Mouse (Mus musculus) forebrain, postnatal 0 days (tissue): ENCODE measurements around the gene Axin1. TPM values are rescaled to one million over a fixed set of nuclear protein-coding genes. Genes with fewer than 3 reads are reported as not detected.

Experiments used
- ATAC-seq: fragments of 200-750 bp; cut with Nextera tagmentation; 2 replicates; pipeline ENCODE4 v1.8.0; 2017; ENCODE audit warnings: mild to moderate bottlenecking, moderate library complexity
- DNase-seq: peaks from one replicate; pipeline ENCODE4 v3.0.0-alpha.2; 2015
- H3K27ac ChIP-seq: fragments of 300-500 bp; sonication (generic); 2 replicates; pipeline ENCODE4 v1.5.1; 2014; ENCODE audit warnings: low read depth, mild to moderate bottlenecking, antibody characterized with exemption, low read length, moderate library complexity, mixed read lengths
- H3K27me3 ChIP-seq: fragments of 300-500 bp; sonication (generic); 2 replicates; pipeline ENCODE4 v1.6.1; 2014; ENCODE audit warnings: mild to moderate bottlenecking, low read length, mixed read lengths; ENCODE audit not compliant: insufficient read depth
- H3K36me3 ChIP-seq: fragments of 300-500 bp; sonication (generic); 2 replicates; pipeline ENCODE4 v1.6.1; 2014; ENCODE audit warnings: mild to moderate bottlenecking, moderate library complexity; ENCODE audit not compliant: insufficient read depth
- H3K4me1 ChIP-seq: fragments of 300-500 bp; sonication (generic); 2 replicates; pipeline ENCODE4 v1.6.1; 2014; ENCODE audit warnings: antibody characterized with exemption; ENCODE audit not compliant: insufficient read depth
- H3K4me2 ChIP-seq: fragments of 300-500 bp; sonication (generic); 2 replicates; pipeline ENCODE4 v1.6.1; 2014; ENCODE audit warnings: low read depth, mild to moderate bottlenecking, moderate library complexity
- H3K4me3 ChIP-seq: fragments of 300-500 bp; sonication (generic); 2 replicates; pipeline ENCODE4 v1.5.1; 2014; ENCODE audit warnings: low read depth, low read length, mixed read lengths
- H3K9ac ChIP-seq: fragments of 300-500 bp; sonication (generic); 2 replicates; pipeline ENCODE4 v1.6.1; 2014; ENCODE audit warnings: mild to moderate bottlenecking
- H3K9me3 ChIP-seq: fragments of 300-500 bp; sonication (generic); 2 replicates; pipeline ENCODE4 v1.6.1; 2016; ENCODE audit warnings: low read length
- CTCF ChIP-seq: sonication (generic); IDR thresholded peaks from 2 replicates; pipeline ENCODE4 v1.5.1; 2016; ENCODE audit warnings: antibody characterized with exemption, control low read depth, low read depth
- WGBS: fragments of 180-500 bp; shearing (Covaris S2); extraction: QIAGEN DNeasy Blood & Tissue Kit; methylation state at CpG from one replicate; pipeline ENCODE4 v1.1.7; 2014; 5-methylcytosine and 5-hydroxymethylcytosine counted together
- polyA plus RNA-seq: library from polyadenylated mRNA; unstranded; fragments of >200 nt; fragmentation: Nextera tagmentation; extraction: Ambion mirVana; gene quantifications from 2 replicates; pipeline ENCODE4 v1.2.1, GENCODE M21; 2015
- total RNA-seq: library from RNA; depleted of rRNA; stranded (reverse); fragments of >200 nt; gene quantifications from 2 replicates; pipeline ENCODE4 v1.2.3, GENCODE M21; 2014

The Axin1 gene
- total and polyA plus RNA-seq, 2 experiments from 2014 or later = 15.1 to 47.6 TPM

GRCm38 (mm10) chr17:26131856-26132853, 6.3 kb upstream of the Axin1 start:
- Histone ChIP-seq H3K27me3 (no peaks in the 10 kb centered on the region), H3K36me3 (peaks cover 35% of the 10 kb centered on the region), H3K9me3 (no peaks in the 10 kb centered on the region), H3K4me2 (no peak overlapping the region), H3K27ac (no peak overlapping the region), H3K4me3 (0 out of 2 replicates have a peak overlapping the region, but pooled peaks have one; percentile 0), H3K9ac (no peak overlapping the region), H3K4me1 (no peaks in the 10 kb centered on the region)
- no peak for ATAC-seq
- no peak for DNase-seq
- TF ChIP-seq CTCF = no peak
- 64% methylated on average over 18 of the region's 18 CpGs for WGBS

GRCm38 (mm10) chr17:26137106-26137750, 1.3 kb upstream of the Axin1 start:
- Histone ChIP-seq H3K27ac (no peak overlapping the region), H3K36me3 (no peaks in the 10 kb centered on the region), H3K4me3 (no peak overlapping the region), H3K4me1 (peaks cover 13% of the 10 kb centered on the region; the same call in 1 of the 2 replicates), H3K27me3 (no peaks in the 10 kb centered on the region), H3K4me2 (no peak overlapping the region), H3K9me3 (no peaks in the 10 kb centered on the region), H3K9ac (no peak overlapping the region)
- ATAC-seq = no peak
- WGBS = 94% methylated on average over 11 of the region's 11 CpGs
- DNase-seq = no peak
- TF ChIP-seq CTCF = no peak

GRCm38 (mm10) chr17:26137751-26138130, 747 bp upstream of the Axin1 start:
- no peak for DNase-seq
- ATAC-seq = no peak
- no peaks in the 10 kb centered on the region for H3K27me3 ChIP-seq
- peak overlapping the region; percentile 95 for H3K4me3 ChIP-seq
- H3K4me1 ChIP-seq = peaks cover 13% of the 10 kb centered on the region; the same call in 1 of the 2 replicates
- H3K27ac ChIP-seq = peak overlapping the region; percentile 94; the same call in 1 of the 2 replicates
- 0 out of 2 replicates have a peak overlapping the region, but pooled peaks have one; percentile 93 for H3K9ac ChIP-seq
- H3K36me3 ChIP-seq = peaks cover 3% of the 10 kb centered on the region
- WGBS = 75% methylated on average over 2 of the region's 2 CpGs
- no peaks in the 10 kb centered on the region for H3K9me3 ChIP-seq
- no peak for TF ChIP-seq CTCF
- peak overlapping the region; percentile 78 for H3K4me2 ChIP-seq

- H3K27me3 ChIP-seq = no peaks in the 10 kb centered on the region
- DNase-seq (peak; percentile 65), ATAC-seq (peak; percentile 67)
- peak overlapping the region; percentile 95 for H3K4me3 ChIP-seq
- H3K36me3 ChIP-seq = peaks cover 13% of the 10 kb centered on the region
- no peak for TF ChIP-seq CTCF
- H3K9me3 ChIP-seq = no peaks in the 10 kb centered on the region
- H3K4me1 ChIP-seq = peaks cover 13% of the 10 kb centered on the region; the same call in 1 of the 2 replicates
- H3K9ac ChIP-seq = peak overlapping the region; percentile 93
- 4% methylated on average over 54 of the region's 58 CpGs for WGBS
- H3K4me2 ChIP-seq = peak overlapping the region; percentile 78
- peak overlapping the region; percentile 94 for H3K27ac ChIP-seq
These were observed 453 bp downstream of the Axin1 start for GRCm38 (mm10) chr17:26138901-26139381.

- H3K4me2 ChIP-seq = no peak overlapping the region
- peaks cover 22% of the 10 kb centered on the region for H3K36me3 ChIP-seq
- no peak overlapping the region for H3K4me3 ChIP-seq
- no peak overlapping the region for H3K27ac ChIP-seq
- H3K9me3 ChIP-seq = no peaks in the 10 kb centered on the region
- TF ChIP-seq CTCF = no peak
- ATAC-seq = no peak
- H3K27me3 ChIP-seq = no peaks in the 10 kb centered on the region
- 93% methylated on average over 4 of the region's 4 CpGs for WGBS
- H3K4me1 ChIP-seq = peaks cover 13% of the 10 kb centered on the region; the same call in 1 of the 2 replicates
- H3K9ac ChIP-seq = no peak overlapping the region
- DNase-seq = no peak
These were observed 4.3 kb downstream of the Axin1 start for GRCm38 (mm10) chr17:26142796-26143195.

GRCm38 (mm10) chr17:26143386-26143785, 4.9 kb downstream of the Axin1 start:
- ATAC-seq (no peak), DNase-seq (no peak)
- TF ChIP-seq CTCF = no peak
- no peaks in the 10 kb centered on the region for H3K9me3 ChIP-seq
- no peak overlapping the region for H3K9ac ChIP-seq
- peaks cover 22% of the 10 kb centered on the region for H3K36me3 ChIP-seq
- no peak overlapping the region for H3K27ac ChIP-seq
- H3K27me3 ChIP-seq = no peaks in the 10 kb centered on the region
- no peak overlapping the region for H3K4me2 ChIP-seq
- no peak overlapping the region for H3K4me3 ChIP-seq
- 92% methylated on average over 5 of the region's 5 CpGs for WGBS
- peaks cover 13% of the 10 kb centered on the region; the same call in 1 of the 2 replicates for H3K4me1 ChIP-seq
